Mouse (Mus musculus): ENCODE measurements at regions not wholly inside any gene's neighbourhood (a gene's known extent, or its start where the extent isn't known, plus 50 kb on each side); places are given as distances from the start of the nearest gene placed in this dataset.

DNA sequence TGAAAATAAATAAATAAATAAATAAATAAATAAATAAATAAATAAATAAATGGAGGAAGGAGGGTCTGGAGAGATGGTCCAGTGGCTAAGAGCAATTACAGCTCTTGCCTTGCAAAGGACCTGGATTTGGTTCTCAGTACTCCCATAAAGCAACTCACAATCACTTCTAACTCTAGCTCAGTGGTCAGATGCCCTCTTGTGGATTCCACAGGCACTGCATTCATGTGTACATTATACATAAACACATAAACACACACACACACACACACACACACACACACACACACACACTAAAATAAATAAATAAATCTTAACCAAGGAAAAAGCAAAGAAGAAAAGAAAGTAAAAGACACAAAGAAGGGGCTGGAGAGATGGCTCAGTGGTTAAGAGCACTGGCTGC lies 74.2 kb upstream of the Dhx40 start:
- no peak for DNase-seq

DNA sequence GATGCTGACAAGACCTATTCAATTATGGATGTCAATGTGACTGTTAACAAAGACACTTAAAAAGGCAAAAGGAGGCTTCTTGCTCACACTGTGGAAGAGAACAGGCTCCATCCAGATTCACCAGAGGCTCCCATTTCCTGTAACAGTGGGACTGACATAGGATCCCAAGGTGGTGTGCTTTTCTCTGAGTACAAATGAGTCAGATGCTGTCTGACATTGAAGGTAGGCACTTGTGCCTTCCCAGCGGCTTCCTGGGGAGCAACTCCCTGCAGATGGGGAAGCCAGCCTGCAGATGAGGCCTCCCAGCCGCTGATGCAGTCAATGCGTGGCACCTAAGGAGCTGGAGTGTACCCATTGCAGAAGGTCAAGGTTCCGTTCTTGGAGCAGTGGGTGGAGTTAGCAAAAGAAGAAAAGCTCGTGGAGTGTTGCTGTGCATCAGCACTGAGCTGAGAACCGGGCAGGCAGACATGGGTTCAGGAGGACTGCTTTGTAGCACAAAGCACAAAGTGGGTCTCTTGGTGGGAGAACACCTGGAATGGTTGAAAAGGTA lies 71.9 kb upstream of the Dhx40 start:
- no peak for DNase-seq

DNA sequence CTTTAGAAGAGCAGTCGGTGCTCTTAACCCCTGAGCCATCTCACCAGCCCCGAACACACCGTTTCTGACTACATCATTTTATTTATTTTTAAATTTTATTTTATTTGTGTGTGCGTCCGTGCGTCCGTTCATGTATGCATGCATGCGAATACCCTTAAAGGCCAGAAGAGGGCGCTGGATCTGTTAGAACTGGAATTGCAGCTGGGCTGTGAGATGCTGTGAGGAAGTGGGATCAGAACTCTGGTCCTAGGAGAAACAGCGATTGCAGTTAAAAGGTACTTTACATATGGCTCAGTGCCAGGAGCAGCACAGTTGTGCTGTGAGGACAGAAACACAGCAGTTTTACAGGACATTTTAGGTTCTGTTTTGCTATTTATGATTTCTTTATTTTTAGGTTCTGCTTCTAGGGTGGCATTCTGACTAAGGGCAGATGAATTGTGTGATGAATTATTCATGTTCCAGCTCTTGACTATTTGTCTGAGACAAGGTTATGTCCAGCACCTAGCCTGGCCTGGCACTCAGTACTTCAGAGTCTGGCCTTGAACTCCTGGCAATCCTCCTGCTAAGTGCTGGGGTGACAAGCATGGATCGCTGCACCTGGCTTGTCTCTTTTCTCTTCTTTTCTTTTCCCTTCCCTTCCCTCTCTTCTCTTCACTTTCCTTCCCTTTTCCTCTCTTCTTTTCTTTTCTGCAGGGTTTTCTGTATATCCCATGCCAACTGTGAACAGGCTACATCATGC lies 71.0 kb upstream of the Dhx40 start:
- DNase-seq = no peak

DNA sequence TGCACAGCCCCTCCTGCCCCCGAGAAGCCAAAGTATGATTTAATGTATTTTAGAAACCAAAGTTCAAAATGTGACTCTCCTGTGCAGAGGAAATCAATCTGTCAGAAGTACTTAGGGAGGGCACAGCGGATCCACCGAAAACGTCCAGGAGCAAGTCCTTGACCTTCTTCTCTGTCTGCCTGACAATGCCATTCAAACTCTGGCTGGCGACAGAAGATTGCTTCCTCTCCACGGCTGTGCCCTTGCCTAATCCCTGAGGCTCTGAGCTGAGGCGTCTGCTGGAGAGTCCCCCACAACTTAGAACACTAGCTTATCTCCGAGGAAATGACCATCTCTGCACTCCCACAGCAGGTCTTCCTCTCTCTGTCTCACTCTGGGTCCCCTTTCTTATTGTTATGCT lies 69.0 kb upstream of the Dhx40 start:
- no peak for DNase-seq

DNA sequence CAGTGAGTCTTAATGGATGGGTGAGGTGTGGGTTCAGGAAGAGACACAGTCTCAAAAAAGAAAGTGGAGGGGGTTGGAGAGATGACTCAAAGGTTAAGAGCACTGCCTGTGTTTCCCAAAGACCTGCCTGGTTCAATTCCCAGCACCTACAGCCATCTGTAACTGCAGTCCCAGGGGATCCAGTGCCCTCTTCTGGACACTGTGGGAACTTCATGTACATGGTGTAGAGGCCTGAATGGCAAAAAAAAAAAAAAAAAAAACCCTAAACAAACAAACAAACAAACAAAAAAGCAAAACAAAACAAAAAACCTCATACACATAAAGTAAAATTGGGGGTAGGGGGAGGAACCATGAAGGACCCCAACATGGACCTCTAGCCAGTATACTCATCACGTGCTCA lies 68.2 kb upstream of the Dhx40 start:
- DNase-seq = no peak

DNA sequence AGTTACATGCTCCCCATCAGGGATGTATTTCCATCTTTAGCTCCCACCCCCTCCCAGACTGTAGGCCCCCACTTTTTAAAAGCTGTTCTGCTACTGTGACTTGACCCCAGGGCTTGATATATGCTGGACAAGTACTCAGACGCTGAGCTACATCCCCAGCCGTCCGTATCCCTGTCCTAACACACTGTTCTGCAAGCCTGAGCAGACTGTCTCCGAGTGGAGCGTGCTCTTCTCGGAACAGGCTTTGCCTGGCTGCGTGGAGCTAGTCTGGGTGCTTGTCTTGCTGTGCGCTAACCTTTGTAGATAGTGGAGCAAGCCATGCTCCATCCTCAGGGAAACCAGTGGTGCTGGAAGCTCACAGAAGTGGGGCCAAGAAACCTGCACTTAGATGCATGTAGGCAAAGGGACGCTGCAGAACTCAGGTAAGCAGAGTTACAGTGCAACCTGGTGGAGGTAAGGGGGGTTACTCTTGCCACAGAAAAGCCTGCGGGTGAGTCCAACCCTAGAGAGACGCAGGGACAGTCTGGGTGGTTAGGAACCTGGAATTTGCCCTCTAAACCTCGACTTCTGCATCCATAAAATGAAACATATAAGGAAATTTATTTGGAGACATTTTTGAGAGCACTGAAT lies 67.2 kb upstream of the Dhx40 start:
- DNase-seq = no peak

DNA sequence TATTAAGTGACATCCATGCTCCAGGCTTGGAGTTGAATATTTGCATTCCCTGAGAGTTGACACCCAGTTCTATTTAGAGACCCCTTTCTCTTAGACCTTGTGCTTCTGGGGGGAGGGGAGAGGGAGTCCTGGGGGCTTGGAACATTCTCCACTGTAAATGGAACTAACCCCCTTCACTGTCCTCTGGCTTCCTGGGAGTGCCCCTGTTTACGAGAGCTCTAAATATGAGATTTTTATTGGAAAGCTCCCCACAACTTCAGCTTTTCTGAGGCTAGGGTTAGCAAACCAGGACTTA lies 65.8 kb upstream of the Dhx40 start:
- DNase-seq = no peak

DNA sequence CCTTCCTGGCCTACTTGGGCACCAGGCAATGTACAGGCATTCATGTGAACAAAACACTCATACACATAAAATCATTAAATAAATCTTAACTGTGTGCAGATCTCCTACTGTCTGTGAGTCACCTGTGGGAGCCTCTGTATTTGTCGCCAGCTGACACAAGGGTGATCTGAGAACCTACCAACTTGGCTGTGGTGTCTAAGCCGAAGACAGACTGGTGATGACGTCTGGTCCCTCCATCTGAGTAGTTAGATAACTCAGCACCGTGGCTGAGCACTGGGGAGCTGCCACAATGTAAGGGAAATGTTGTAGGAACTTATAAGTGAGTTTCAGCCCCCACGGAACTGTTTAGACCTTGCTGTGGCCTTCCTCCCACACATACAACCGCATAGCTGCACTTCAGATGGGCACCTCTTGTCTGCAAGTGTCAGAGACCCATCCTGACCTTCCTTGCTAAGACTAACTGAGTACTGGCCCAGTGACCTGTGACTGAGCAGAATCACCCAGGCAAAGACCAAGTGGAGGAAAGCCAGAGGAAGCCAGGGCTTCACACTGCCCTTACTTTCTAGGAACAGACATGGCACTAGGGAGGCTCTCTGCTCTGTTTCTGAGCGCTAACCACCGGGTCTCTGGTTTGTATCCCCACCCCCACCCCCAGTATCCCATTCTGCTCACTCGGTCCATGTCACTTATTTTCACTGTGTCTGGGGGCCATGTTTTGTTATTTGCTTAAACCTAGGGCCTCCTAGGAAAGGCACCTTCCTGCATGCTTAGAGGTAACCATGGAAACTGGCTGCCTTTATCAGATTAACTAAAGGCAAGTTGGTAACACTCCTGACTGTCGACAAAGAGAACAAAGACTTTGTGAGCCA lies 65.2 kb upstream of the Dhx40 start:
- peak; percentile 36 for DNase-seq

DNA sequence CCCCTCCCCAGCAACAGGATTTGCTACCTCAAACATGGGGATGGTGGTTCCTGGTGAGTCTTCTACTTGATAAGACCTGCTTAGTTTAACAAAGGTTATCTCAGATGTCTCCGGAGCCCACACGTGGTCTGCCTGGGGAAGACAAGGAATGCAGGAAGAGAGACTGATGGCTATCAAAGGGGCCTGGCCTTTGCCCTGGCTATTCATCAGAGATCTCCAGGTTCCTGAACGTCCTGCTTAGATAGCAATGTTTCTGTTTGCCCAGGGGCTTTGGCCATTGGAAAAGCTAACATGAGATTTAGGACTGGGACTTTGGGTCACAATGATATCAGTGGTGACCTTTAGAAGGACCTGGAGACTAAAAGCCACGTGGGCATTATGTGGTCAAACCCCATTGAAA lies 64.2 kb upstream of the Dhx40 start:
- no peak for DNase-seq

DNA sequence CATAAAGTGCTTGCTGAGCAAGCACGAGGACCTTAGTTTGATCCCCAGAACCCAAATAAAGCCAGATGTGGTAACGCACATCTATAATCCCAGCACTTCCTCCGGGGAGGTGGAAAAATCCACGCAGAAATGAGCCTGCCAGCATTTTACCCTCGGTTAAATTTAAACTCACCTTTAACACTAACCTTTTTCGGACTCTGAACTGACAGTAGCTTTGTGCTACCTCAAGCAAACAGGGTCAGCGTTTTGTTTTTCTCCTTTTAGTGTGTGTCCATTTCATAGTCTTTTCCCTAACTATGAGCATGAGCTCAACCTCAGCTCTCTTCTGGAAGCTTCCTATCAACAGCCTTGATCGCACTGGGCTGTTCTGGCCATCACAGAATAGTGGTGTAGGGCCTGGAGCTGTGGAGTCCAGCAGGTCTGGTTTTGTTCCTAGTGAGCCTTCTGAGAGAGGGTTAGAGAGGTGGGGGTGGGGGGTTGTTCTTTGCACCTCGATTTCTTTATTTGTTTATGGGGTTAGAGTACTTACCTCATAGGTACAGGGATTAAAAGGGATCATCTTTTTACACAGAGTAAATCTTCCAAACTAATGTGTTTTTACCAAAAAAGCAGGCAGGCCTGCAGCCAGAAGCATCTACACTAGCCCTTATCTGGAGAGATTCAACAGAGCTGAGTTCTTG lies 63.1 kb upstream of the Dhx40 start:
- DNase-seq = no peak

DNA sequence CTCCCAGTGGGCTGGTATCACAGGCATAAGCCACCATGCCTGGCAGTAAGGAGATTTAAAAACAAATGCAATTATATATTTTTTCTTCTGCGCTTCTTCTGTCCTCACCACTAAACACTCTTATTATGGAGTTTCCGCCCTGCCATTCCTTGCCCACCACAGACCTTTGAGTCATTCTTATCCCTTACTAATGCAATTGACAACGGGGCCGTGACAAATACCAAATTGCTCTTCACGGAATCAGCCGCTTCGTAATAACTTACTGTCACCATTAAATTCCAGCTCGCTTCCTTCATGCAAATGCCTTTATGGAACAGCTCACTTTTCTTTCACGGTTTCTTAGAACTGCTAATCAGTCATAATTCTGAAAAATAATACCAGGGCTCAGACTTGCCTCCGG lies 59.4 kb upstream of the Dhx40 start:
- no peak for DNase-seq

DNA sequence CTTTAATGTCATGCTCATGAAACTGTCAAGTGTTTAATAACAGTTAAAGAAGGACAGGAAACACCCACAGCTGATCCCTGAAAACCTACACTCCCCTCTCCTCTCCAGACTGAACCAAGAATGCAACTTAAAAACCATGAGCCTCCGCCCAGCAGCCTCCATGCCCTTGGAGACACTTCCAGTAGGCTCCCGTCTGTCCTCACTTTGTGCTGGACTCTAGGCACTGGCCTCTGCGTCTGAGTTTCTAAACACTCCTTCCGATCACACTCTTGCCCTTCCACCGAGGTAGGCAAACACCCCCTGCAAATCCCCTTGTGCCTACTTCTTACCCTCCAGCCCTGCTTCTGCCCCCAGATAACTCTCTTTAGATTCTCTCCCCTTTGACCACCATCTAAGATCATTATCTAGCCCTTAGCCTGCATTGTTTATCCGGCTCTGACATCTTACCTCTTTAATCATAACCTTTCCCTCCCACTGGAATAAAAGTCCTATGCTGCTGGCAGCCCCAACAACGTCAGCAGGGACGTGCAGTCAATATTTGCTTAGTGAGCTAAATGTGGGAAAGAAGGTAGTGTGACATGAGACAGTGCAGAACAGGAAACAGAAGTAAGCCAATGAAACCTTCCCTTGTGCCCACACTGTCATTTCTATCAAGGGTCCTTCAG lies 52.5 kb upstream of the Dhx40 start:
- DNase-seq = no peak

DNA sequence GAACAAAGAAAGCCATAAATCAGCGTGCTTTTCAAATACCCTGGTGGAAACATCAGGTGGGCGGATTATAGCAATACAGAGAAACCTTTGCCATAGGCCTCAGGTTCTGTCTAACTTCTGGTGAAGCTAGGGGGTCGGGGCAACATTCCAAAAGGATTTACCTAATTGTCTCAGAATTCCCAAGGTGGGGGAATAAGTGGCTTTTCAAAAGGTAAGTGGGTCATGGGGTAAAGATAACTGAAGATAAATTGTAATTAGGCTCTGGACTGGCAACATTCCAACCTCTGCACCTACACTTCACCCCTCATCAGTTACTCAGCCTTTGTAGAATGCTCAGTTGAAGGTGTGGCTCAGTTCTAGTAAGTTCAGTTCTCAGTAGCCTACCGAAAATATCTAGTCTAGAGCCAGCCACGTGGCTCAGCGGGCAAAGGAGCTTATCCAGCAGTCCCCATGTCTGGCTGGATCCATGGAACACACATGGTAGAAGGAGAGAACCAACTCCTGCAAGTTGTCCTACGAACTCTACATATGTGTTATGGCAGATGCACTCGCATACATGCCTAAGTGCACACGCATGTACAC lies 51.8 kb upstream of the Dhx40 start:
- DNase-seq = no peak

DNA sequence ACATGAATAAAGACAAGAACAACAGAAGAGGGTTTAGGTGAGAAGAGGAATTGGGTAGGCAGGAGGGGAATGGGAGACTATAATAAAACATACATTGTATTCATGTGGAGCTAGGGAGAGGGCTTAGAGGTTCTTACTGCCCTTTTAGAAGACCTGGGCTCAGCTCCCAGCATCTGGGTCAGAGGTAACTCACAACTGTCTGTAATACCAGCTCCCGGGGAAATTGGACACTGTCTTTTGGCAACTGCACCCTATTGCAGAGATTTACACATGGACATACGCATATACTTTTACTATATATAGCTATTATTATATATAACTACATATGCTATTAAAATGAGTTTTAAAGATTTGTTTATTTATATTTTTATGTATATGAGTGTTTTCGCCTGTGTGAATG lies 50.7 kb upstream of the Dhx40 start:
- no peak for DNase-seq

All from embryo, embryonic 11 days (tissue).